Mouse (Mus musculus): ENCODE data around the gene Gm4181.
"Not testable (repeated sequence)": the region's sequence is repeated elsewhere in the genome, so short reads cannot be mapped to it uniquely, and the experiment has no call there.

The Gm4181 gene

GRCm38 (mm10) chr14:51635566-51635965, at the start of gene Gm4181:
Gm4181 (minus strand) TSS chr14:51635666.
- DNase-seq (ENCODE audit: low spot score) = not testable (repeated sequence)

- no peak for DNase-seq (ENCODE audit: low spot score)
Observed at GRCm38 (mm10) chr14:51677269-51677668, 41.8 kb upstream of the Gm4181 start.

- DNase-seq (ENCODE audit: low spot score) = peak; percentile 34
Observed at GRCm38 (mm10) chr14:51632426-51632825, 3.0 kb downstream of the Gm4181 start.

DNA sequence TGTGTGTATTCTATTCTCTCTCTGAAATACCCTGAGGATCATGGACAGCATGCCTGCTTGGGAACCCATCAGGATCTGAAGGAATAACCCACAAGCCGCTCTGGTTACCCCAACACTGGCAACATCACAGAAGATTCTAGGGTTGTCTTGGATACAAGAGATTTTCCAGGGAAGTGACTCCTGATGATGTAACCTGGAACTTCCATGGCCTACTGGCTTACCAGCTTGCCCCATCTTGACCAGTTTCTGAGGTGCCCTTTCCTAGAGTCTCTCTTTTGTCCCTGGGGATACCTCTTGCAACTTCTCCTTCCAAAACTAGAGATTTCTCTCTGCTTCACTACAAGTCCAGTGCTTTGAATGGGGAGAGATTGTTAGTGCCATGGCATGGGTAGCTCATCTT, 24.3 kb downstream of the Gm4181 start, which contains the start of gene Gm17078:
Gene Gm17078 (minus strand): TSS at position 101 of the 400 bp plus-strand sequence.
- no peak for DNase-seq (ENCODE audit: low spot score)

DNA sequence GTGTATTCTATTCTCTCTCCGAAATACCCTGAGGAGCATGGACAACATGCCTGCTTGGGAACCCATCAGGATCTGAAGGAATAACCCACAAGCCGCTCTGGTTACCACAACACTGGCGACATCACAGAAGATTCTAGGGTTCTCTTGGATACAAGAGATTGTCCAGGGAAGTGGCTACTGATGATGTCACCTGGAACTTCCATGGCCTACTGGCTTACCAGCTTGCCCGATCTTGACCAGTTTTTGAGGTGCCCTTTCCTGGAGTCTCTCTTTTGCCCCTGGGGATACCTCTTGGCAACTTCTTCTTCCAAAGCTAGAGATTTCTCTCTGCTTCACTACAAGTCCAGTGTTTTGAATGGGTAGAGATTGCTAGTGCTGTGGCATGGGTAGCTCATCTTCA, 43.4 kb downstream of the Gm4181 start, which contains the start of gene Gm17174:
Gene Gm17174 (minus strand): TSS at position 101 of the 400 bp plus-strand sequence.
- DNase-seq (ENCODE audit: low spot score) = not testable (repeated sequence)

Measured in urinary bladder, postnatal 10 days (tissue).